Mouse (Mus musculus) heart, postnatal 0 days (tissue): ENCODE results near the gene Sertad3. TPM values are rescaled to one million over a fixed set of nuclear protein-coding genes. Genes with fewer than 3 reads are reported as not detected.
A peak's percentile ranks its signal among the peaks of the same experiment; 100 is the strongest.

ENCODE experiments used
- ATAC-seq: fragments of 200-750 bp; cut with Nextera tagmentation; 2 replicates; pipeline ENCODE4 v1.8.0; 2017; ENCODE audit warnings: low read depth, moderate number of reproducible peaks, moderate library complexity; ENCODE audit not compliant: insufficient read depth
- DNase-seq: peaks from one replicate; pipeline ENCODE4 v3.0.0-alpha.2; 2016; ENCODE audit warnings: low spot score
- H3K27ac ChIP-seq: fragments of 300-500 bp; sonication (generic); 2 replicates; pipeline ENCODE4 v1.5.1; 2014; ENCODE audit warnings: low read depth, mild to moderate bottlenecking
- H3K27me3 ChIP-seq: fragments of 300-500 bp; sonication (generic); 2 replicates; pipeline ENCODE4 v1.6.1; 2014; ENCODE audit warnings: low read length, mixed read lengths; ENCODE audit not compliant: control insufficient read depth, insufficient read depth
- H3K36me3 ChIP-seq: fragments of 300-500 bp; sonication (generic); replicated peaks from 2 replicates; pipeline ENCODE4 v1.6.1; 2014; ENCODE audit warnings: low read length, mixed read lengths; ENCODE audit not compliant: control insufficient read depth, insufficient read depth
- H3K4me1 ChIP-seq: fragments of 300-500 bp; sonication (generic); 2 replicates; pipeline ENCODE4 v1.6.1; 2014; ENCODE audit warnings: antibody characterized with exemption; ENCODE audit not compliant: control insufficient read depth, insufficient read depth
- H3K4me2 ChIP-seq: fragments of 300-500 bp; sonication (generic); 2 replicates; pipeline ENCODE4 v1.6.1; 2014; ENCODE audit warnings: low read depth, mild to moderate bottlenecking, low read length, moderate library complexity
- H3K4me3 ChIP-seq: fragments of 300-500 bp; sonication (generic); 2 replicates; pipeline ENCODE4 v1.5.1; 2014; ENCODE audit warnings: low read depth, low read length
- H3K9ac ChIP-seq: fragments of 300-500 bp; sonication (generic); replicated peaks from 2 replicates; pipeline ENCODE4 v1.6.1; 2014; ENCODE audit warnings: low read depth, low read length, mixed read lengths
- H3K9me3 ChIP-seq: fragments of 300-500 bp; sonication (generic); replicated peaks from 2 replicates; pipeline ENCODE4 v1.6.1; 2016; ENCODE audit warnings: low read length; ENCODE audit not compliant: control insufficient read depth
- CTCF ChIP-seq: IDR thresholded peaks from 2 replicates; pipeline ENCODE4 v1.5.1; 2016; ENCODE audit warnings: antibody characterized with exemption, control low read depth, low read depth
- EP300 ChIP-seq: IDR thresholded peaks from 2 replicates; pipeline ENCODE4 v1.6.1; 2016; ENCODE audit warnings: antibody characterized with exemption, low read depth
- WGBS: fragments of 180-500 bp; shearing (Covaris S2); extraction: QIAGEN DNeasy Blood & Tissue Kit; methylation state at CpG from one replicate; pipeline ENCODE4 v1.1.7; 2014; 5-methylcytosine and 5-hydroxymethylcytosine counted together
- polyA plus RNA-seq: library from polyadenylated mRNA; unstranded; fragments of >200 nt; fragmentation: Nextera tagmentation; extraction: Ambion mirVana; gene quantifications from 2 replicates; pipeline ENCODE4 v1.2.1, GENCODE M21; 2015
- total RNA-seq: library from RNA; depleted of rRNA; stranded (reverse); fragments of >200 nt; gene quantifications from 2 replicates; pipeline ENCODE4 v1.2.3, GENCODE M21; 2014; ENCODE audit warnings: low replicate concordance

Gene Sertad3
- total and polyA plus RNA-seq, 2 experiments from 2014 or later: 11.4 to 16.9 TPM

DNA sequence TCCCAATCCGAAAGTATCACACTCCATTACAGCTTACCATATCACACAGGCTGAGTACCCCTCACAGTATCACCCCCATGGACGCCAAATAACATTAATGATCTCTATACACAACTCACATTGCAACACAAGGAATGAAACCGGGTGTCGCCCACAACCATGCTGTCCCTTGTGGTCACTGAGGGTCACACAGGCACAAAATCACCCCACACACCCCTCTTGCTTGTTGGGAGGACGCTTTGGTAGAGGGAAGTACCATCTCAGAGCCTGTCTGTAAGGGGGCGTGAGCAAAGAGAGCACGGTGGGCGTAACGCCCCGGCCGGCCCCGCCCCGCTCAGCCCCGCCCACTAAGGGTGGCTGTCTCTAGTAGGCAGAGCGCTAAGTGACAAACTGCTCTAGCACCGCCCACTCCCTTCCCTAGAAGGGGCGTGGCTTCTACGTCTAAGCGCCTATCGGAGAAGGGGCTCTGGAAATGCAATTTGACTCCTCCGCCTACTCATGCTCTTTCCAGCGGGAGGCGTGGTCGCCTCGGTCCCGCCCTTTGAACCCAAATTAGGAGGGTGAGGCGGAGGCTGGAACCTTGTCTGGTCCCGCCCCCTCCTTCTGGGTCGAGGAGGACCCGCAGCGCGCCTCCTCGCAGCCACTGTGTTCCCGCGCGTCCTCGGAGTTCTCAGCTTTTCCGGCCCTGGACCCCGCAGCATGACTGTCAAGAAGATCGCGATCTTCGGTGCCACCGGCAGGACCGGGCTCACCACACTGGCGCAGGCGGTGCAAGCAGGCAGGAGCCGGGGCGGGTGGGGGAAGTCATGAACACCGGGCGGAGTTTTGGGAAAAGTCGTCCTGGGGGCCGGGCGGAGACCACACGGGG lies 25.9 kb upstream of the Sertad3 start, which contains the start of the genes Sptbn4 and Blvrb:
TSS of gene Sptbn4 (minus strand) at position 268 of the 868 bp plus-strand sequence.
TSS of gene Blvrb (plus strand) at position 560 of the 868 bp plus-strand sequence.
- Histone ChIP-seq H3K9ac (peak within 1 kb of the TSS; percentile 40), H3K4me1 (peaks cover 6% of the 10 kb centered on the region), H3K9me3 (no peaks in the 10 kb centered on the region), H3K4me3 (peak within 1 kb of the TSS; percentile 53), H3K36me3 (no peaks in the 10 kb centered on the region), H3K27ac (peak within 1 kb of the TSS; percentile 43), H3K4me2 (peak within 1 kb of the TSS; percentile 83), H3K27me3 (0 out of 2 replicates have a peak, but pooled peaks cover 15% of the 10 kb centered on the region)
- TF ChIP-seq CTCF (peak; percentile 38), EP300 (no peak)
- under 1% methylated on average over 54 of the region's 54 CpGs for WGBS
- ATAC-seq (peak; percentile 97), DNase-seq (peak; percentile 100)

- Histone ChIP-seq H3K4me1 (peaks cover 6% of the 10 kb centered on the region), H3K4me2 (peak overlapping the region; percentile 83), H3K27me3 (0 out of 2 replicates have a peak, but pooled peaks cover 15% of the 10 kb centered on the region), H3K9me3 (no peaks in the 10 kb centered on the region), H3K9ac (peak overlapping the region; percentile 40), H3K27ac (no peak overlapping the region), H3K4me3 (peak overlapping the region; percentile 53), H3K36me3 (no peaks in the 10 kb centered on the region)
- no peak for ATAC-seq
- no peak for TF ChIP-seq CTCF
- TF ChIP-seq EP300: no peak
- no peak for DNase-seq
- 48% methylated on average over 15 of the region's 15 CpGs for WGBS
Observed at GRCm38 (mm10) chr7:27448421-27449206, 25.0 kb upstream of the Sertad3 start.

DNA sequence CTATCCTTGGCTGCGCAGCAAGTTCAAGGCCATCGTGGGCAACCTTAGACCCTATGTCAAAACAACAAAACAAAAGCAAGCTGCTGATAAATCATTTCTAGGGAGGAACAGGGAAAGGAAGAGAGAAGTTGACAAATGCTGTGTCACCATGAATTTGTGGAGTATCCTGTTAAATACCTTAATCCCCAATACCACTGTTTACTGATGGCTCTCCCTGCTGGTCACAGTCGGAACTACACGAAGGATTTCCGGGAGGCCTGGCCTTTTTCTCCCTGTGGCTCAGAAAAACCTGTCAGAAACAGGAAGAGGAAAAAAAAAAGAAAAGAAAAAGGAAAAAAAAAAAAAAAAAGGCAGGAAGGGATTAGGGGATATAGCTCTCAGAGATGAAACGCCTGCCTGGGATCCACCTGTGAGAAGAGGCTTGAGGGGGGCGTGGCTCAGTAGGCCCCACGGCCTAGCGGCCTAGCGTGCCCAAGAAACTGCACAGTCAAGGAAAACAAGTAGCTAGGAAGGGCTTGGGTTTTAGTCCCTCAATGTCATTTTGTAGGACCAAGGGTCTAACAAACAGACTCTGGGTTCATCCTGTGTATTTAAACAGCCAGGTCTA lies 24.2 kb upstream of the Sertad3 start:
- Histone ChIP-seq H3K4me1 (peaks cover 6% of the 10 kb centered on the region), H3K4me2 (no peak overlapping the region), H3K36me3 (no peaks in the 10 kb centered on the region), H3K27ac (no peak overlapping the region), H3K27me3 (0 out of 2 replicates have a peak, but pooled peaks cover 15% of the 10 kb centered on the region), H3K9ac (no peak overlapping the region), H3K4me3 (no peak overlapping the region), H3K9me3 (no peaks in the 10 kb centered on the region)
- WGBS: 65% methylated on average over 10 of the region's 10 CpGs
- TF ChIP-seq CTCF (peak; percentile 61), EP300 (no peak)
- ATAC-seq (no peak), DNase-seq (peak; percentile 46)

- H3K9ac ChIP-seq: no peak overlapping the region
- no peak overlapping the region for H3K4me2 ChIP-seq
- TF ChIP-seq EP300 (no peak), CTCF (no peak)
- no peaks in the 10 kb centered on the region for H3K36me3 ChIP-seq
- H3K27me3 ChIP-seq: 0 out of 2 replicates have a peak, but pooled peaks cover 5% of the 10 kb centered on the region
- 93% methylated on average over 2 of the region's 2 CpGs for WGBS
- H3K9me3 ChIP-seq: no peaks in the 10 kb centered on the region
- H3K27ac ChIP-seq: no peak overlapping the region
- ATAC-seq (no peak), DNase-seq (no peak)
- peaks cover 1% of the 10 kb centered on the region for H3K4me1 ChIP-seq
- H3K4me3 ChIP-seq: no peak overlapping the region
Observed at GRCm38 (mm10) chr7:27451359-27451758, 22.2 kb upstream of the Sertad3 start.

DNA sequence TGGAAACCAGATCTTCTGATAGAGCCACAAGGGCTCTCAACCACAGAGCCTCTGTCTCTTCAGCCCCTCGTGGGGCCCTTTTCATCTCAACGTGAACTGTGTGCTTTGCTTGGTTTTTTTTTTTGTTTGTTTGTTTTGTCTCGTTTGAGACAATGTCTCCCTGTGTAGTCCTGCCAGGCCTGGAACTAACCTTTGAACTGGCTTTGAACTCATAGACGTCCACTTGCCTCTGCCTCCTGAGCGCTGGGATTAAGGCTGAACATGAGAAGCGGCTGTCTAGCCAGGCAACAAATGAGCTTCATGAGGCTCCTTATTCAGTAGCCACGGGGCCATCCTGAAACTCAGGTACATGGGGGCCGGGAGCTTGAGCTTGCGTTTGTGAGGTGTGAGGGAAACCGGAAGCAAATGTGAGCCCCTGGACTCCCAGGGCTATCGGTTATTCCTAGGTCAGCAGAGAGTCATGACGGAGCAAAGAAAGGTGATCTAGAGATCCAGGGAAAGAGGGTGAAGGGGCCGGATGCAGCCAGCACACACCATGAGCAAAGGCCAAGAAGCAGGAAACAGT lies 21.3 kb upstream of the Sertad3 start:
- WGBS: 62% methylated on average over 13 of the region's 13 CpGs
- ATAC-seq: no peak

More for the DNA sequence above, 21.3 kb upstream of the Sertad3 start:
- Histone ChIP-seq H3K9ac (no peak overlapping the region), H3K4me1 (no peaks in the 10 kb centered on the region; the same call in 1 of the 2 replicates), H3K27me3 (no peaks in the 10 kb centered on the region), H3K27ac (no peak overlapping the region), H3K4me3 (no peak overlapping the region), H3K9me3 (no peaks in the 10 kb centered on the region), H3K36me3 (no peaks in the 10 kb centered on the region), H3K4me2 (no peak overlapping the region)
- no peak for TF ChIP-seq CTCF
- no peak for DNase-seq
